Mouse (Mus musculus): ENCODE measurements around the gene Aes.

GRCm38 (mm10) chr10:81560719-81561459 is 1.6 kb downstream of the Aes start:
- TF ChIP-seq POLR2A (IDR thresholded peaks at IDR 0.05; ENCODE audit: borderline replicate concordance, low read depth, low read length) (no peak), CTCF (IDR thresholded peaks at IDR 0.05; ENCODE audit: low read depth, low read length) (no peak)

Measured in bone marrow macrophage, adult 2 months (primary cell).